Mouse (Mus musculus) kidney, adult 18-20 months (tissue): ENCODE results near the gene Cenpi.

ENCODE experiments used
- DNase-seq: peaks from one replicate; pipeline ENCODE4 v3.0.0; 2021

Cenpi gene

DNA sequence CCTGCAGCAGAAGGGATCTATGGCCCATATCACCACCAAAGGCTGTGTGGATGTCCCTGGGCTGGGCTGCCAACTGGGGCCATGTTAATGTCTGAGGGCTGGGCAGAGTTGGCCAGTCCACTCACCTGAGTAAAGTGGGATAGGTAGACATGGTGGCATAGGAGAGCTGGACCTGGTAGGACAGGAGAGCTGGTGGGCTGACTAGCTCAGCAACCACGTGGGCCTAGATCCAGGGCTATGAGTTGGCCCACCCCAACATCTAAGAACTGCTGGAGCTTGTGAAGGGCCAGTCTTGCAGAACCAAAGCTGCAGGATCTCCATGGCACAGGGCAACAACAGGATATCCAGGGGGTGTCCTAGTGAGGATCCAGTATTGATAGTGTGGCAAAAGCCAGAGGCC lies 57.5 kb downstream of the Cenpi start:
- DNase-seq: no peak

DNA sequence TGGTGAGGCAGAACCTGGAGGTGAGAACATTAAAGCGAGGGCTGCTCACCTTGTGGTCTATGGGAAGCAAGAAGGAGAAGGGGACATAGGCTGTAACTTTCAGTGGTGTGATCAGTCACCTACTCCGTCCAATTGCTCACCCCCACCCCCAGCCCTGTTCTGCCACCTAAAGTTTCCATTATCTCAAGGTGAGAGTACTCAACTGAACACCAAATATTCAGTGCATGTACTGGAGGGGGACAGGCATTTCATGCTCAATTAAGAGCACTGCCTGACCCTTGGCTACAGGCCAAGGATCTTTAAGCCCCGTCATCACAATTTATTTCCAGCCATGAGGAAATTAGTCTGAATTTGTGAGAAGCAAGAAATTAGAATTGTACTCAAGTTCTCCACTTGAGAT lies 58.7 kb downstream of the Cenpi start:
- DNase-seq: no peak

DNA sequence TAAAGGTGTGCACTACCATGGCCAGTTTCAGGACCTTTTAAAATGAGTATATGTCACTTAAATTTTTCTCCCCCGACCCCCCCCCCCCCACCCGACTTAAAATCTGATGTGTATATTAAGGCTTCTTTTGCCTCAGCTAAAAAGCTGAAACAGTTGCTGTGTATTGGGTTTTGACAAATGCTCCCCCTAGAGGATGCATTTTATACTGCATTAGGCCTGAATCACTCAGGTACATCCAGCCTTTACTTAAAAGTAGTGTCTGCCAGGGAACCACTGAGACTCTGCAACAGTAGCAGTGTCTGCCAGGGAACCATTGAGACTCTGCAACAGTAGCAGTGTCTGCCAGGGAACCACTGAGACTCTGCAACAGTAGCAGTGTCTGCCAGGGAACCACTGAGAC lies 63.4 kb downstream of the Cenpi start:
- no peak for DNase-seq

DNA sequence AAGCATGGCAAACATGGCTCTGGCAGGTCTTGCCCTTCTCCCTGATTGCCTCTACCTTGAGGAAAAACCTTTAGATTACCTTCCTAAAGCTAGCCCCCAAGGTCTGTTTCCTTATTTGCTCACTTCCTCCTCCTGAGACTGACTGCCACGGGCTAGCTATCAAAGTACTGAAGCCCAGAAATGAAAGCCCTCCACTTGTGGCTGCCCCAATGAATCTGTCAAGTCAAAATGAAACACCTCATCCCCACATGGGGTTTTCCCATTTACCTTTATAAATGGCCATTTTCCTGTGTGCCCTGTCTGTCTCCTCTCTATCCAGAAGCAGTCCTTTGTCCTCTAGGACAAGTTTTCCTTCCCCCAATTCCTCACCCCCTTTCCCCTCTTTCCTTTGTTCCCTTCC lies 66.3 kb downstream of the Cenpi start:
- DNase-seq: no peak

DNA sequence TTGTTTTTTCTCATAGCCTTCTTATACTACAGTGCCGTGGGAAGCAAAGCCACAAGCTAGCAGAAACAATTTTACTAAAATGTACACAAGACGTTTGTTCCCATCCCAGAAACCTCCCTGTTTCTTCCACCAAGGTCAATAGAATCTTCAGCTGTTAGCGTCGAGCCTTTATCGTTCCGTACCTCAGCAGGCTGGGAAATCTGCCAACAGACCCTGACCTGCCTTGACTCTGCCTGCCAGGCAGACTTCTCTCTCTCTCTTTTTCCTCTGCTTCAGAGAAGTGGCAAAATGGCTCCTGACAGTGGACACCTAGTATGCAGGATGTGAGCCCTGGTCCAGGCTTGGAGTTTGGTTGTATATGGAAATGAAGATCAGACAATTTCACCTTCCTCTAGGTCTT lies 77.0 kb downstream of the Cenpi start:
- no peak for DNase-seq

DNA sequence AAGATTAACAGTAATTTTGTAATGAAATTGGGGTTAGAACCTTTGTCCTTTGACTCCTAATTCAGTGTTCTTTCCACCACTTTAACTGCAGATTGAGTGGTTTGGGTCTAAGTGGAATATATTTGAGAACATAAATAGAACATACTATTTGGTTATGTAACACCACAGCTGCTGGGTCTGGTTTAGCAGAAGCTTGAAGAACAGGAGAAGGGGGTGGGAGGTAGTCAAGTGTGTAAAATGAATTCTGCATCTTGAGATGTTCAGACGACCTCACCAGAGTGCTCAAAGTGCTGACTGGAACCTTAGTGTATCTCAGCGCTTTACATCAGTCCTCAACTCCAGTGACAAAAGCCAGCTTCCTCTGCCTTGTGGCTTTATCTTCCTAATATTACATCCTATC lies 91.1 kb downstream of the Cenpi start:
- no peak for DNase-seq

DNA sequence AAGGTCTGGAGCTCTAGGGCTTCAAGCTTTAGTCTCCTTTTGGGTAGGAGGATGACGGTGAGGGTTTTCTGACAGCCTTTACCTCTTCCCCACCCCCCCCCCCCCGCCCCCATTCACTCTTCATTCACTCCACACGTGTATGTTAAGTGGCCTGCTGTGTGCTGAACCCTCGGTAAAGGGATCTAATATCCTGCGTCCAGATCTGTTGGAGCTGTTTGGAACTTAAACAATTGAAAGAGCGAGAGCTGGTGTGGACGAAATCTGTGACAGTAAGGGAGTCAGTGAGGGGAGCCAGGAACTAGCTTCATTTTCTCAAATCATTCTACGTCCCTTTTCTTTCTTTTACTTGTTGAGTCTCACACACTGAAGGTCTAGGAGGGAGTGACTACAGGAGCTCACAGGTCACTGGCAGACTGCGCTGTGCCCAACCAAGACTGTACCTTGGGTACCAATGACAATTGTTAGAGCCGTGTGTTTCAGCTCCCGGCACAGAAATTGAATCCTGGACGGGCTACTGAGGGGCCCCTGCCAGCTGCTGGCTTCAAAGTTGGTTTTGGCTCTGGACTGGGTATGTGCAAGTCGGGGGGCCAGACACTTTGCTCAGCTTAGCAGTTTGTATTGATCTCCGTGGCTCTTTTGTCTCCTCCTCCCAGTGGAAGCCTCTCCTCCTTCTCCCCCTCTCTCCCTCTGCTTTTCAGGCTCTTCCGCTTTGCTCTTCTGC lies 96.1 kb downstream of the Cenpi start, which contains the start of gene Drp2:
Gene Drp2 (plus strand): TSS at position 689 of the 721 bp plus-strand sequence.
- DNase-seq: no peak

DNA sequence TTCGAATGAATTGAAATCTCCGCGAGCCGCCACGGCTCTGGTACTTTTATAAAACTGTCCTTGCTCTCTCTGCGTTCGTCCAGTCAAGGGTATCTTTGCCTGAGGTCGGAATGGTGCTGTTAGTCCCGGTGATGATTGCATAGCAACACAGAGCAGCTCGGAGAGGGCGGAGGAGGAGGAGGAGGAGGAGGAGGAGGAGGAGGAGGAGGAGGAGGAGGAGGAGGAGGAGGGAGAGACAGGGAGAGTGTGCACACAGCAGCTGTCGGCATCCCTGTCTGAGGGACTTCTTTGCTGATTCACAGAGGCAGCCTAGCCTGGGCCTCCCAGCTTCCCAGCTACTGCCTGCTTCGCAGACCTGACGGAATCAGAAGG lies 96.7 kb downstream of the Cenpi start:
- DNase-seq: no peak

DNA sequence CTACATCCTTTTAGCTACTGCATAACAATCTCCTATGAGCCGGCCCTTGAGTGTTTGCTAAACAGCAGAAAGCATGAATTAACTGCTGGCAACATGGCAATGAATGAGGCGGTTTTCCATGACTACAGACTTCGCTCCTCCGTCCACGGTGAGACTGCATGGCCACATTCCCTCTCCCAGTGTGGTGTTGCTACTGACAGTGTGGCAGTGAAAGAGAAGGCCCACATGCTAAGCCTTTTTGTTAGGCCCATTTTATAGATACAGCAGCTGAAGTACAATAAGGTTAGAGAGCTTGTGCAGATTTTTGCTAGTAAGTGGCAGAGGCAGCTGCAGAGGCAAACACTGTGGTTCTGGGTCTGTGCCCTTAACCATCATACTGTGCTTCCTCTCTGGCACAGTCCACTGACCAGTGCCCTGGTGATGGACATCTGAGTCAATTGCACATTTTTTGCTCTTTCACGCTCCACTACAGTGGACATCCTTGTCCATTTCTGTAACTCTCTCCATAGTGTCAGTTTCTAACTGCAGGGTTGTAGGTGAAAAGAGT lies 101.5 kb downstream of the Cenpi start:
- DNase-seq: no peak

DNA sequence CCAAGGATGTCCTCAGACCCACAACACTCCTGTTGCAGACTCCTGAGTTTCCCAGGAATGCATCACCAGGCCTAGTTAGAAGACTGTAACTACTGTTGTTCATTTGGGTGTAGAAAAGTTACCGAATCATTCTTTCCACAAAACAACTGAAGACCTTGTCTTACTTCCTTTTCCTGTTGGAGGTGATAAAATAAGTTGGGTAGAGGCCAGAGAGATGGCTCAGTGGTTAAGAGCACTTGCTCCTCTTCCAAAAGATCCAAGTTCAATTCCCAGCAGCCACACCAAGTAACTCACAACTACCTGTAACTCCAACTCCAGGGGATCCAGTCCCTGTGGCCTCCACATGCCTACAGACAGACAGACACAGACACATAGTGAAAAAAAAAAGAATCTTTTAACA lies 104.2 kb downstream of the Cenpi start:
- no peak for DNase-seq
